Mouse (Mus musculus): ENCODE measurements around the gene Prss57. TPM values are rescaled to one million over a fixed set of nuclear protein-coding genes. Genes with fewer than 3 reads are reported as not detected.

The Prss57 gene
- polyA plus RNA-seq, 1 experiment from 2014 or later = not detected

- peak; percentile 61 for ATAC-seq (ENCODE audit: low FRiP score, low TSS enrichment)
- H3K9me3 ChIP-seq (ENCODE audit: control insufficient read depth, low read length) = no peaks in the 10 kb centered on the region
- H3K4me1 ChIP-seq (ENCODE audit: control insufficient read depth, insufficient read depth, low read length) = peaks cover 60% of the 10 kb centered on the region
- H3K27ac ChIP-seq (ENCODE audit: low read depth, low read length) = peak overlapping the region; percentile 79
- peaks cover under 1% of the 10 kb centered on the region; the same call in 1 of the 2 replicates for H3K36me3 ChIP-seq (ENCODE audit: control insufficient read depth, insufficient read depth, low read length)
- no peak overlapping the region for H3K4me3 ChIP-seq (ENCODE audit: low read length)
- H3K4me2 ChIP-seq (replicated peaks; ENCODE audit: low read depth, low read length) = no peak overlapping the region; the same call in 1 of the 2 replicates
- no peaks in the 10 kb centered on the region for H3K27me3 ChIP-seq (ENCODE audit: control insufficient read depth, insufficient read depth, low read length)
- 30% methylated on average over 11 of the region's 11 CpGs for WGBS
- no peak overlapping the region; the same call in 1 of the 2 replicates for H3K9ac ChIP-seq (ENCODE audit: low read depth, low read length)
These were observed 11.7 kb upstream of the Prss57 start for GRCm38 (mm10) chr10:79802331-79802971.

DNA sequence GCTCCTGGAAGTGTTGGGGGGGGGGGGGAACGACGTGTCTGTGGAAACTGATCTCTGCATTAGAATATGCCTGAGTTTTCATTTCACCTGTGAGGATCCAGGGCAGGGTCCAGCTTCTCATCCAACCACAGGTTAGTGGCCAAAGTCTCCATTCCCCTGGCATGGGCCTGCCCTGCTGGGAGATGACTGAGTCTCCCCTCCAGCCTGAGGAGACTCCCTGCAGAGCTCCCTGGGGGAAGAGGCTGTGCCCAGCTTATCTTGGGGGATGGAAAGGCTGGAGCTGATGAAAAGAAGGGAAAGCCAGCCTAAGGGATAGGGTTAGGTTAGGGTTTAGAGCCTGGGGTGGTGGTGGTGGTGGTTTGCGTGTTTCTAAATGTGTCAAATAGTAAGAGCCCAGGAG lies 11.1 kb upstream of the Prss57 start:
- 25% methylated on average over 3 of the region's 3 CpGs for WGBS
- H3K27ac ChIP-seq (ENCODE audit: low read depth, low read length) = peak overlapping the region; percentile 79
- H3K4me3 ChIP-seq (ENCODE audit: low read length) = no peak overlapping the region
- H3K4me1 ChIP-seq (ENCODE audit: control insufficient read depth, insufficient read depth, low read length) = peaks cover 64% of the 10 kb centered on the region
- H3K36me3 ChIP-seq (ENCODE audit: control insufficient read depth, insufficient read depth, low read length) = no peaks in the 10 kb centered on the region
- H3K9me3 ChIP-seq (ENCODE audit: control insufficient read depth, low read length) = no peaks in the 10 kb centered on the region
- no peak for ATAC-seq (ENCODE audit: low FRiP score, low TSS enrichment)
- H3K9ac ChIP-seq (ENCODE audit: low read depth, low read length) = no peak overlapping the region; the same call in 1 of the 2 replicates
- H3K4me2 ChIP-seq (replicated peaks; ENCODE audit: low read depth, low read length) = no peak overlapping the region
- H3K27me3 ChIP-seq (ENCODE audit: control insufficient read depth, insufficient read depth, low read length) = no peaks in the 10 kb centered on the region

DNA sequence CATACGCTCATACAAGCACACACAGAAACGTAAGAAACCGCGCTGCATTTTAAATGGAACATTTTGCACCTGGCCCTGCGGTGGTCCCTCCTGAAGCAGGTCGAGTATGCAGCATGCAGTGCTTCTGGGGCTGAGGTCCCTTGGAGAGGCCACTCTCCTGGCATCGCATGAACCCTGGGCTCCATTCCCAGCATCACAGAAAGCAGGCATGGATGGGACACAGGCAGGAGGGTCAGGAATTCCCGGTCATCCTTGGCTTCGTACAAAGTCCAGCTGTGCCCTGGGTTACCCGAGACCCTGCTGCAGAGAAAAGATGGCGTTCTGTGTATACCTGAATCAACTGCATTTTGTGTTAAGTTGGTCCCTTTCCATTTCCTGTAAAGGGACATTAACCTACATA lies 9.7 kb upstream of the Prss57 start:
- H3K4me1 ChIP-seq (ENCODE audit: control insufficient read depth, insufficient read depth, low read length) = peaks cover 61% of the 10 kb centered on the region

DNA sequence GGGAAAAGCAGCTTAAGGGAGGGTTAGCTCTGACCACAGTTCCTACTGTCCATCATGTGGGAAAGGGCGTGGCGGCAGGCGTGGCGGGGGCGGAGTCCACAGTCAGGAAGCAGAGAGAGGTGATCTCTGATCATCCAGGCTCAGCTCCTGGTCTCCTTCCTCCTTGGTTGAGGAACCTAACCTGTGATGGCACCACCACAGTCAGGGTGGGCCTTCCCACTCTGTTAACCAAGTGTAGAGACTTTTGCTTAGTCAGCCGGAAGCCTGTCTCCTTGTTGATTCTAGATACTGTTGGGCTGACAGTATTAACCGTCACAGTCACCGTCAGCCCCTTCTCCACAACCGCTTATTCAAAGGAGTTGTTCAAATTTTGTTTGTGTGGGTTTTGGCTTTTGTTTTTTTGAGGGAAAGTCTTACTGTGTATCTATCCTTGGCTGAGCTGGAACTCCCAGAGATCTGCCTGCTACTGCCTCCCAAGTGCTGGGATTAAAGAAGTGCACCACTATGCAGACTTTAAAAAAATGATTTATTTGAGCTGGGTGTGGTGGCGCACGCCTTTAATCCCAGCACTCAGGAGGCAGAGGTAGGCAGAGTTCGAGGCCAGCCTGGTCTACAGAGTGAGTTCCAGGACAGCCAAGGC lies 7.6 kb upstream of the Prss57 start:
- Histone ChIP-seq H3K4me2 (replicated peaks; ENCODE audit: low read depth, low read length) (no peak overlapping the region), H3K36me3 (ENCODE audit: control insufficient read depth, insufficient read depth, low read length) (no peaks in the 10 kb centered on the region), H3K4me1 (ENCODE audit: control insufficient read depth, insufficient read depth, low read length) (peaks cover 53% of the 10 kb centered on the region), H3K27me3 (ENCODE audit: control insufficient read depth, insufficient read depth, low read length) (no peaks in the 10 kb centered on the region), H3K9ac (ENCODE audit: low read depth, low read length) (no peak overlapping the region), H3K4me3 (ENCODE audit: low read length) (no peak overlapping the region), H3K9me3 (ENCODE audit: control insufficient read depth, low read length) (no peaks in the 10 kb centered on the region), H3K27ac (ENCODE audit: low read depth, low read length) (no peak overlapping the region)
- 80% methylated on average over 12 of the region's 12 CpGs for WGBS
- no peak for ATAC-seq (ENCODE audit: low FRiP score, low TSS enrichment)

More for the DNA sequence above, 9.7 kb upstream of the Prss57 start:
- Histone ChIP-seq H3K9me3 (ENCODE audit: control insufficient read depth, low read length) (no peaks in the 10 kb centered on the region), H3K4me2 (replicated peaks; ENCODE audit: low read depth, low read length) (no peak overlapping the region), H3K36me3 (ENCODE audit: control insufficient read depth, insufficient read depth, low read length) (no peaks in the 10 kb centered on the region), H3K27ac (ENCODE audit: low read depth, low read length) (no peak overlapping the region), H3K4me3 (ENCODE audit: low read length) (no peak overlapping the region), H3K9ac (ENCODE audit: low read depth, low read length) (no peak overlapping the region), H3K27me3 (ENCODE audit: control insufficient read depth, insufficient read depth, low read length) (no peaks in the 10 kb centered on the region)
- 68% methylated on average over 11 of the region's 11 CpGs for WGBS
- ATAC-seq (ENCODE audit: low FRiP score, low TSS enrichment) = no peak

GRCm38 (mm10) chr10:79797326-79797725 lies 6.6 kb upstream of the Prss57 start:
- Histone ChIP-seq H3K27me3 (ENCODE audit: control insufficient read depth, insufficient read depth, low read length) (no peaks in the 10 kb centered on the region), H3K9ac (ENCODE audit: low read depth, low read length) (no peak overlapping the region), H3K4me1 (ENCODE audit: control insufficient read depth, insufficient read depth, low read length) (peaks cover 47% of the 10 kb centered on the region), H3K9me3 (ENCODE audit: control insufficient read depth, low read length) (no peaks in the 10 kb centered on the region), H3K4me2 (replicated peaks; ENCODE audit: low read depth, low read length) (no peak overlapping the region), H3K4me3 (ENCODE audit: low read length) (no peak overlapping the region), H3K27ac (ENCODE audit: low read depth, low read length) (0 out of 2 replicates have a peak overlapping the region, but pooled peaks have one; percentile 3), H3K36me3 (ENCODE audit: control insufficient read depth, insufficient read depth, low read length) (no peaks in the 10 kb centered on the region)
- 32% methylated on average over 15 of the region's 15 CpGs for WGBS
- ATAC-seq (ENCODE audit: low FRiP score, low TSS enrichment) = no peak

GRCm38 (mm10) chr10:79795905-79796304 lies 5.1 kb upstream of the Prss57 start:
- 98% methylated on average over 3 of the region's 3 CpGs for WGBS
- Histone ChIP-seq H3K9me3 (ENCODE audit: control insufficient read depth, low read length) (no peaks in the 10 kb centered on the region), H3K4me2 (replicated peaks; ENCODE audit: low read depth, low read length) (no peak overlapping the region), H3K27ac (ENCODE audit: low read depth, low read length) (no peak overlapping the region), H3K27me3 (ENCODE audit: control insufficient read depth, insufficient read depth, low read length) (no peaks in the 10 kb centered on the region), H3K4me1 (ENCODE audit: control insufficient read depth, insufficient read depth, low read length) (peaks cover 34% of the 10 kb centered on the region), H3K36me3 (ENCODE audit: control insufficient read depth, insufficient read depth, low read length) (no peaks in the 10 kb centered on the region), H3K9ac (ENCODE audit: low read depth, low read length) (no peak overlapping the region), H3K4me3 (ENCODE audit: low read length) (no peak overlapping the region)
- ATAC-seq (ENCODE audit: low FRiP score, low TSS enrichment) = no peak

DNA sequence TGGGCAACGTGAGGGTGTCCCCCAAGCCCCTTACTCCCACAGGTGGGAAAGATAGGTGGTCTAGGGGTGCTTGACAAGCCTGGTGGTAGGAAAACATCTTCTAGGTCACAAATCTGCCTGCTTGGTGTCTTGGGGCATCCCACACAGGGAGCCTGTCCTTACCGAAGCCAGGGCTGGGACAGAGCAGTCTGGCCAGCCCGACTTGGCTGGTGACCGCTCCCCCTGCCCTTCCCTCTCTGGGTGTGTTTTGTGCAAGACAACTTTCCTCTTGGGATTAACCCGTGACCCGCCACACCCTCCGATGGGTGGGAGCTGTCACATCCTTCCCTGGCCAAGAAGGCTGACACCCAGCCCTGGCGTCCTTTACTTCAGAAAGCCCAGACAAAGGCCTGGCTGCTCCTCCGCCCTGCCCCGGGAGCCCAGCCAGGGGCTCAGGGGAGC lies 3.8 kb upstream of the Prss57 start:
- peak overlapping the region; percentile 94 for H3K27ac ChIP-seq (ENCODE audit: low read depth, low read length)
- H3K9ac ChIP-seq (ENCODE audit: low read depth, low read length) = peak overlapping the region; percentile 96
- ATAC-seq (ENCODE audit: low FRiP score, low TSS enrichment) = peak; percentile 42
- peak overlapping the region; percentile 69 for H3K4me2 ChIP-seq (replicated peaks; ENCODE audit: low read depth, low read length)
- 7% methylated on average over 10 of the region's 10 CpGs for WGBS
- peaks cover 34% of the 10 kb centered on the region for H3K4me1 ChIP-seq (ENCODE audit: control insufficient read depth, insufficient read depth, low read length)
- H3K27me3 ChIP-seq (ENCODE audit: control insufficient read depth, insufficient read depth, low read length) = no peaks in the 10 kb centered on the region
- no peaks in the 10 kb centered on the region for H3K9me3 ChIP-seq (ENCODE audit: control insufficient read depth, low read length)
- no peaks in the 10 kb centered on the region for H3K36me3 ChIP-seq (ENCODE audit: control insufficient read depth, insufficient read depth, low read length)
- peak overlapping the region; percentile 93 for H3K4me3 ChIP-seq (ENCODE audit: low read length)

GRCm38 (mm10) chr10:79793738-79794490 lies 3.2 kb upstream of the Prss57 start:
- Histone ChIP-seq H3K27ac (ENCODE audit: low read depth, low read length) (peak overlapping the region; percentile 94), H3K4me1 (ENCODE audit: control insufficient read depth, insufficient read depth, low read length) (peaks cover 34% of the 10 kb centered on the region), H3K4me3 (ENCODE audit: low read length) (peak overlapping the region; percentile 93), H3K4me2 (replicated peaks; ENCODE audit: low read depth, low read length) (peak overlapping the region; percentile 69), H3K27me3 (ENCODE audit: control insufficient read depth, insufficient read depth, low read length) (no peaks in the 10 kb centered on the region), H3K9ac (ENCODE audit: low read depth, low read length) (peak overlapping the region; percentile 96), H3K9me3 (ENCODE audit: control insufficient read depth, low read length) (no peaks in the 10 kb centered on the region), H3K36me3 (ENCODE audit: control insufficient read depth, insufficient read depth, low read length) (no peaks in the 10 kb centered on the region)
- WGBS = 2% methylated on average over 34 of the region's 38 CpGs
- ATAC-seq (ENCODE audit: low FRiP score, low TSS enrichment) = peak; percentile 18

Measured in kidney, embryonic 14.5 days (tissue).